Mouse (Mus musculus) intestine, embryonic 16.5 days (tissue): Measurements from ENCODE around the gene Nr6a1. TPM values are rescaled to one million over a fixed set of nuclear protein-coding genes. Genes with fewer than 3 reads are reported as not detected.

ENCODE experiments used
- ATAC-seq: fragments of 200-750 bp; cut with Nextera tagmentation; 2 replicates; pipeline ENCODE4 v1.8.0; 2017; ENCODE audit warnings: moderate TSS enrichment, moderate library complexity
- H3K27ac ChIP-seq: fragments of 300-500 bp; sonication (generic); 2 replicates; pipeline ENCODE4 v1.5.1; 2014; ENCODE audit warnings: mild to moderate bottlenecking, low read length
- H3K27me3 ChIP-seq: fragments of 300-500 bp; sonication (generic); replicated peaks from 2 replicates; pipeline ENCODE4 v1.6.1; 2014; ENCODE audit warnings: low read length, control low read depth, mixed read lengths; ENCODE audit not compliant: control insufficient read depth, insufficient read depth
- H3K36me3 ChIP-seq: fragments of 300-500 bp; sonication (generic); 2 replicates; pipeline ENCODE4 v1.6.1; 2014; ENCODE audit warnings: low read length, control low read depth; ENCODE audit not compliant: control insufficient read depth, insufficient read depth
- H3K4me1 ChIP-seq: fragments of 300-500 bp; sonication (generic); 2 replicates; pipeline ENCODE4 v1.6.1; 2014; ENCODE audit warnings: low read length, control low read depth, mixed read lengths; ENCODE audit not compliant: control insufficient read depth, insufficient read depth
- H3K4me2 ChIP-seq: fragments of 300-500 bp; sonication (generic); 2 replicates; pipeline ENCODE4 v1.6.1; 2014; ENCODE audit warnings: low read depth, low read length, control low read depth
- H3K4me3 ChIP-seq: fragments of 300-500 bp; sonication (generic); 2 replicates; pipeline ENCODE4 v1.5.1; 2014; ENCODE audit warnings: mild to moderate bottlenecking, low read length
- H3K9ac ChIP-seq: fragments of 300-500 bp; sonication (generic); 2 replicates; pipeline ENCODE4 v1.6.1; 2014; ENCODE audit warnings: low read depth, low read length
- H3K9me3 ChIP-seq: fragments of 300-500 bp; sonication (generic); 2 replicates; pipeline ENCODE4 v1.6.1; 2016; ENCODE audit warnings: low read length, control low read depth; ENCODE audit not compliant: control insufficient read depth
- WGBS: fragments of 180-500 bp; shearing (Covaris S2); extraction: QIAGEN DNeasy Blood & Tissue Kit; methylation state at CpG from one replicate; pipeline ENCODE4 v1.1.7; 2014; 5-methylcytosine and 5-hydroxymethylcytosine counted together
- polyA plus RNA-seq: library from polyadenylated mRNA; unstranded; fragments of >200 nt; fragmentation: Nextera tagmentation; extraction: Ambion mirVana; gene quantifications from 2 replicates; pipeline ENCODE4 v1.2.1, GENCODE M21; 2015

The Nr6a1 gene
- polyA plus RNA-seq, 1 experiment from 2014 or later, result 1.7 TPM

DNA sequence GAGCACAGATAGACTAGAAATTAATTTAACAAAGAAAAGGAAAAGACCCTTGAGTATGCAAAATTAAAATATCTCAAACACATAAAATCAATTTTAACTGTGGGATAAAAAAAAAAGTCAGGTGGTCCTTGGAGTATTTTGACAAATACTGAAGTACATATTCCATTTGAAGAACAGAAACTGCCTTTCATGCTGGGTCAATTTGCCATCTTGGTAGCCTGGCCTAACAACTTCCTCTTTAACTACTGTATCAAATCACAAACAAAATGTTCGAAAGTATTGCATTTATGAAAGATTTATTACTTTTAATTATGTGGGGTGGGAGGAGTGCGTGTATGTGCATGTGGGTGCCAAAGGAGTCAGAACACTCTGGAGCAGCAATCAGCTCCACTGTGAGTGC, 81.2 kb downstream of the Nr6a1 start:
- Histone ChIP-seq H3K9me3 (no peaks in the 10 kb centered on the region), H3K36me3 (no peaks in the 10 kb centered on the region; the same call in 1 of the 2 replicates), H3K9ac (no peak overlapping the region), H3K27ac (no peak overlapping the region), H3K27me3 (no peaks in the 10 kb centered on the region), H3K4me1 (no peaks in the 10 kb centered on the region), H3K4me2 (no peak overlapping the region), H3K4me3 (no peak overlapping the region)
- no peak for ATAC-seq
- WGBS, result 86% methylated on average over 2 of the region's 2 CpGs

DNA sequence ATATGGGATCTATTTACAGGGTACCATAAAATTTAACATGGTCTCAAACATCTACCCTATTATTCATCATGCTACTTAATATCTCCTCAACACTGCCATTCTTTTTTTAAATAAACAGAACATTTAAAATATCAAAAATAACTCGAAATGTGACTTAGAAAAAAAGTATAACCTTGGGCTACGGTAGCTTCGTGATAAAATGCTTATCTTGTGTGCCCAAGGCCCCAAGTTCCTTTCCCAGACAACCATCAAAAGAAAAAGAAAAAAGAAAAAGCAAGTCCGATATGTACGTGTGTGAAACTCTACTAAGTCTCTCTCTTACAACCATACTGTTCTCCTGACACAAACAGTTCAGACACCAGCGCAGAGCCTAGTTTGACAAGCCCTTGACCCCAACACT, 92.0 kb downstream of the Nr6a1 start:
- H3K4me2 ChIP-seq, result no peak overlapping the region
- no peaks in the 10 kb centered on the region for H3K9me3 ChIP-seq
- no peaks in the 10 kb centered on the region for H3K36me3 ChIP-seq
- H3K4me3 ChIP-seq, result no peak overlapping the region
- H3K9ac ChIP-seq, result no peak overlapping the region
- H3K27me3 ChIP-seq, result no peaks in the 10 kb centered on the region
- no peak for ATAC-seq
- WGBS, result 61% methylated on average over 6 of the region's 6 CpGs
- H3K4me1 ChIP-seq, result no peaks in the 10 kb centered on the region
- no peak overlapping the region for H3K27ac ChIP-seq

DNA sequence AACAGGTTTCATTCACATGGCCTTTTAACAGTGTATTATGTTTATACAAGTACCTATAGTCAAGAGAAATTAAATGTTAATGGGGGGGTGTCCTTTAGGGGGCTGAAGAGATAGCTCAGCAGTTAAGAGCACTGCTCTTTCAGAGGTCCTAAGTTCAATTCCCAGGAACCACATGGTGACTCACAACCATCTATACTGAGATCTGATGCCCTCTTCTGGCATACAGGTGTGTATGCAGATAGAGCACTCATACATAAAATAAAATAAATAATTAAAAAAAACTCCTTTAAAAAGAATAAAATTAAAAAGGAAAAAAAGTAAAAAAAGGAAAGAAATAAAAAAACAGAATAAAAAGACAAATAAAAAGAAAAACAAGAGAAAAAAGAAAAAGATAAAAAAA, 95.5 kb downstream of the Nr6a1 start:
- H3K27me3 ChIP-seq, result no peaks in the 10 kb centered on the region
- no peak for ATAC-seq
- H3K9ac ChIP-seq, result no peak overlapping the region
- no peak overlapping the region for H3K27ac ChIP-seq
- H3K9me3 ChIP-seq, result no peaks in the 10 kb centered on the region
- no peaks in the 10 kb centered on the region for H3K36me3 ChIP-seq
- no peak overlapping the region for H3K4me2 ChIP-seq
- peaks cover 3% of the 10 kb centered on the region; the same call in 1 of the 2 replicates for H3K4me1 ChIP-seq
- H3K4me3 ChIP-seq, result no peak overlapping the region

- H3K27ac ChIP-seq, result no peak overlapping the region
- H3K4me1 ChIP-seq, result peaks cover 3% of the 10 kb centered on the region; the same call in 1 of the 2 replicates
- no peak overlapping the region for H3K4me3 ChIP-seq
- H3K27me3 ChIP-seq, result no peaks in the 10 kb centered on the region
- 43% methylated on average over 1 of the region's 1 CpGs for WGBS
- no peaks in the 10 kb centered on the region for H3K9me3 ChIP-seq
- H3K36me3 ChIP-seq, result no peaks in the 10 kb centered on the region
- no peak for ATAC-seq
- no peak overlapping the region for H3K4me2 ChIP-seq
- no peak overlapping the region for H3K9ac ChIP-seq
These were observed 98.0 kb downstream of the Nr6a1 start for GRCm38 (mm10) chr2:38829521-38829920.

DNA sequence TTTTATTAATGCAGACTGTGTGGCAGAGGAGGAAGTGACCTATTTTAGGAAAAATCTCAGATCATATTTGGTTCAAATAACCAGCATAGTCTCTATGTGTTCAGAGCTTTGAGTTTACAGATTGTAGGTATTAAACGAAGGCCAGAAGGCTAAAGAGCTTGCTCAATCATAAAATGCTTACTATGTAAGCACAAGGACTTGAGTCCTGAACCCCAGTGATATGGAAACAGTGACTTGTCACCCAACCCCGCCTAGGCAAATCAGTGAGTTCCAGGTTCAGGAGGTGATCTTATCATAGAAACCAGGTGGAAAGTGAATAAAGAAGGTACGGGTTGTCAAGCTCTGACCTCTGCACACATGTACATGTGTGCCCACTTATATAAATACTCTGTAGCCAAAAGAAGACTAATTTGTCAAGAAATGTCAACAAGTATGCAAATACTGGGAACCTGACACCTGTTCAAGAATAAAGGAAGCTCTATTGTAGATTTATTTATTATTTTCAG, 99.6 kb downstream of the Nr6a1 start:
- Histone ChIP-seq H3K4me2 (no peak overlapping the region), H3K27me3 (no peaks in the 10 kb centered on the region), H3K4me3 (no peak overlapping the region), H3K9me3 (no peaks in the 10 kb centered on the region), H3K9ac (no peak overlapping the region), H3K4me1 (peaks cover 3% of the 10 kb centered on the region; the same call in 1 of the 2 replicates), H3K27ac (no peak overlapping the region), H3K36me3 (no peaks in the 10 kb centered on the region)
- ATAC-seq, result peak; percentile 60
- WGBS, result 53% methylated on average over 3 of the region's 3 CpGs

DNA sequence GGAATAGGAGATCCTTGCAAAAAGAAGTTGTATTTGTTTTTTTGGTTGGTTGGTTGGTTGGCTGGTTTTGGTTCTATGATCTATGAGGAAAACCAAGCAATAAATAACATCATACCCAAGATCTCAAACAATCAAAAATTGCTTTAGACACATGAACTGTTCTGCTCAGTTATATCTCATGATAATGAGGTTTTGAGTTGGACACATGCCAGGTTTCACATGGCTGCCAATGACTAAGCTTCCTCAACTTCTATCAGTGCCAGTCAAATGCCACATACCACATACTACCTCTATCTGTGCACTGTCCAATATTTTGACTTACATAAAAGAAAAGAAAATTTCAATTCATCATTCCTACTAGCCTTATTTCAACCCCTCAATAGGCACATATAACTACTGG, 101.3 kb downstream of the Nr6a1 start:
- Histone ChIP-seq H3K27me3 (no peaks in the 10 kb centered on the region), H3K9me3 (no peaks in the 10 kb centered on the region), H3K4me3 (no peak overlapping the region), H3K9ac (no peak overlapping the region), H3K4me2 (no peak overlapping the region), H3K27ac (no peak overlapping the region), H3K4me1 (peaks cover 3% of the 10 kb centered on the region; the same call in 1 of the 2 replicates), H3K36me3 (no peaks in the 10 kb centered on the region)
- no peak for ATAC-seq

DNA sequence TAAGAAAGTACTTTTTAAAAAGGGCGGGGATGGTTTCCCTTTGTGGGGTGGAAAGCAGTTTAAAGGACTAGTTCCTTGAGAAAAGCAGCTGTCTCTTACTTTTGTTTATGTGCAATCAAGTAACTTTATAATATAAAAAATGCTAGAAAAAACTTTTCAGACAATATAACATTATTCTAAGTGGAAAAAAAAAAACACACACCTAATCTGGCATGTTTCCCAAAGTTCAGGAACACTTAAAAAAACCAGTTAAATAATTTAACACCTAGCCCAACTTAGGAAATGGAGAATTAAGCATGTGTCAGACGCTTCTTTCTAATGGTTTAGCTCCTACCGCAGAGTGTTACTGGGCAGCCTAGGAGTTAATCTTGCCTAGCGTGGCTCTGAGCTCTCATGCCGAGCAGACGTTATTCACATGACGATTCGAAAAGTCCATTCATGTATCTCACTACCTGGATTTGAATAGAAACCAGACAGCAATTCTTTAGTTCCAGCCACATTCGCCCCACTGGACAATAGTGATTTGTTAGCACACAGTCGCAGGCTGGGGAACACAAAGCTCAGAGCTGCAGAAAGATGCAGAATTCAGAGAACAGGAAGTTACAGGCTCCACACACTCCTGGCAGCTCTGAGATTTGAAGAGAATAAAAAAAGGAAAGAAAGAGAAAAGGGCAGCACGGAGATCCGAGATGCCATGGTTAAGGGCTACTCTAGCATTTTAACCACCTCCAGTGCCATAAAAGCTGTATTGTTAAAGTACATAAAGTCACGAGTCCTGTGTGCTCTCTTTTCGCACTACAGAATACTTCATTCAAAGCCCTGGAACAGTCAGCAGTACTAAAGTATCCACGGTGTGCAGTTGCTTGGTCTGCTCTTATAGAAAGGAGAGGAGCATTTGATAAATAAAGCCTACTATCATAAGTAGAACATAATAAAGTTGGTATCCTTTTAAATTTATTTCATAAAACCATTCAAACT, 102.4 kb downstream of the Nr6a1 start:
- H3K36me3 ChIP-seq, result no peaks in the 10 kb centered on the region
- H3K4me3 ChIP-seq, result peak overlapping the region; percentile 35
- H3K9me3 ChIP-seq, result no peaks in the 10 kb centered on the region
- no peaks in the 10 kb centered on the region for H3K27me3 ChIP-seq
- peaks cover 3% of the 10 kb centered on the region; the same call in 1 of the 2 replicates for H3K4me1 ChIP-seq
- peak overlapping the region; percentile 27 for H3K27ac ChIP-seq
- 6% methylated on average over 15 of the region's 15 CpGs for WGBS
- no peak for ATAC-seq
- peak overlapping the region; percentile 65 for H3K9ac ChIP-seq
- peak overlapping the region; percentile 60 for H3K4me2 ChIP-seq

DNA sequence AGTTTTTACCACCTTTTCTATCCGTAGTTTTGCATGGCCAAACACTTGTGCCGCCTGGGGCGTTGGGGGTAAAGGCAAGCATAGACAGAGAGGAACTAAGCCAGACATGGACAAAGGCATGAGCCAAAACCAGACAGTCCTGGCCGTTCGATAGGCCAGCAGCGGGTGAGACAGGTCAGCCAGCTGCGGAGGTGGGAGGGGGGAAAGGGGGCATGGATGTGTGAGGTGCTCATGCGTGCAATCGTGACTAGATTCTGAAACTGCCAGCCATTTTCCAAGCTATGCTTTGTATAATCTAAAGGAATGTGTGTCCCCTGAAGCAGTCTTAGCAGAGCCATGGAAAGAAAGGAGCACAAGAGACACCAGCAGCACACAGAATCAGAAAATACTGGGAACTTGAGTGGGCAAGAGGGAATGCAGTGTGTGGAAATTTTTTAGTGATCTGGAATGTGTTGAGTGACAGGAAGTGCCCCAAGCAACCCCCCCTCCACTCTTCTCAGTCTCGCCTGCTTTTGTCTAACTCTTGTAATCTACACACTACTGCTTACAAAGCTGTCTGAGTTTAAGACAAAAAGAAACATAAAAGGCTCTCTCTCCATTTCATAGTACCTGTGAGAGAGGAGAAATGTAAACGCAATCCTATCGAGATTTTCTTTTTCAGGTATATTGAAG, 103.4 kb downstream of the Nr6a1 start:
- 10% methylated on average over 12 of the region's 12 CpGs for WGBS
- peak; percentile 68 for ATAC-seq
- H3K36me3 ChIP-seq, result no peaks in the 10 kb centered on the region
- H3K9ac ChIP-seq, result peak overlapping the region; percentile 72
- H3K27ac ChIP-seq, result peak overlapping the region; percentile 84
- H3K27me3 ChIP-seq, result no peaks in the 10 kb centered on the region
- peak overlapping the region; percentile 52 for H3K4me2 ChIP-seq
- peak overlapping the region; percentile 52 for H3K4me3 ChIP-seq
- no peaks in the 10 kb centered on the region for H3K9me3 ChIP-seq
- peaks cover 3% of the 10 kb centered on the region; the same call in 1 of the 2 replicates for H3K4me1 ChIP-seq

- peak overlapping the region; percentile 72 for H3K9ac ChIP-seq
- peak overlapping the region; percentile 64 for H3K27ac ChIP-seq
- H3K36me3 ChIP-seq, result no peaks in the 10 kb centered on the region
- H3K4me1 ChIP-seq, result peaks cover 3% of the 10 kb centered on the region; the same call in 1 of the 2 replicates
- H3K27me3 ChIP-seq, result no peaks in the 10 kb centered on the region
- H3K4me3 ChIP-seq, result peak overlapping the region; percentile 52
- peak; percentile 5; the same call in 1 of the 2 replicates for ATAC-seq
- no peaks in the 10 kb centered on the region for H3K9me3 ChIP-seq
- peak overlapping the region; percentile 52 for H3K4me2 ChIP-seq
- 12% methylated on average over 8 of the region's 8 CpGs for WGBS
These were observed 104.1 kb downstream of the Nr6a1 start for GRCm38 (mm10) chr2:38823406-38823805.
